Mouse (Mus musculus) skeletal muscle tissue, adult 2 months (tissue): ENCODE data around the gene Hnrnph3.

Experiments used
- DNase-seq: peaks from one replicate; pipeline ENCODE4 v3.0.0-alpha.2; 2012; ENCODE audit warnings: low read depth, low spot score

Gene Hnrnph3

GRCm38 (mm10) chr10:62984495-62984894 is 39.5 kb downstream of the Hnrnph3 start:
- no peak for DNase-seq

- no peak for DNase-seq
These were observed 39.9 kb downstream of the Hnrnph3 start for GRCm38 (mm10) chr10:62984072-62984471.

DNA sequence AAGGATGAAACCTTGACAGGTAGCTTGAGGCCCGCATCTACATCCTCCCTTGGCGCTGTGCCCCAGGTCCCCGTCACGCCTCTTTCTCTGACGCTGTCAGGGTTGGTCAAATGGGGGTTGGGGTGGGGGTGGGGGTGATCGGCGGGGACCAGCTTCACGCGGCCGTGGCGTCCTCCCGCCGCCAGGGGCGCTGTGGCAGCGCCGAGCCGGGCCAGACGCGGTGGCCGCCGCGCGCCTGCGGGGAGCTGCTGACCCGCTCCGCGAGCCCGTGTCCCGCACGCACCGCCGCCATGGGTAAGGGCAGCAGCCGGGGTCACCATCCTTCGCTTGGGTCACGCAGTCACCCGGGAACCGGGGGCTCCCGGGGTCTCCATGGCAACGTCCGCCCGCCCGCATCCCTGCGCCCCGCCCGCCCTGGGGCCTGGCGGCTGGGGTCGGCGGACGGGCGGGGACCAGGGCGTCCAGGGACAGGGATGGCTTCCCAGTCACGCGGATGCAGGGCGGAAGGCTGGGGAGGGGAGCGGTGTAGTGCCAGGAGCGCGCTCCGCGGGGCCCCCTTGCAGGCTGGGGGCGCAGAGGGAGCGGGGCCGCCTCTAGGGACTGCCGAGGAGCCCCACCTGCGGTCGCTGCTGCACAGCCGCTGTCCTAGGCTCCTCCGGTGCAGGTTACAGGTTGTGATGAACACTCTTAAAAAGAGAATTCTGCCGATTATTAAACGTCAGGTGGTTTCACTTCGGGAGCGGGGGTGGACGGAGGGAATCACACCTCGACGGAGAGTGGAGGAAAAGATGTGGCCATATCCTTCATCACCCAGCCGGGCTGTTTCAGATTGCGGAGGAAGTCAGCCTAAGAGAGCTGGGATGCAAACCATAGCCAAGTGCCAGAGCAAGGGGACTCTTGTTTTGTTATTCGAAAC is 43.7 kb downstream of the Hnrnph3 start, which contains the start of gene Rufy2:
TSS of gene Rufy2 (plus strand) at position 185 of the 916 bp plus-strand sequence.
- DNase-seq: peak; percentile 70

DNA sequence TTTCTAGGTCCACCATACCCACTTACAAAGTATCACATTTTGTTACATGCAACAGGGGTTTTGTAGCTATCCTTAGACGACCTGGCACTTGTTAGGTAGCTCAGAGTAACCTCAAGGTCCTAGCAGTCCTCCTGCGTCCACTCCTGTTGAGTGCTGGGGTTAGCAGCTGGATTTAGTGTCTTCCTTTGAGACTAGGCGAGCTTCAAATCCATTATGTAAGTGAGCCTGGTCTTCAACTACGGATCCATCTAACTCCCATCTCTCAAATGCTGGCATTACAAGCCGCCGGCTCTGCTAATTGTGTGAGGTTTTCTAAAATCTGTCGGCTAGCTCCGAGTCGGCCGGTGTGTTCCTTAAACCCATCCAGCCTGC is 44.4 kb downstream of the Hnrnph3 start:
- no peak for DNase-seq

DNA sequence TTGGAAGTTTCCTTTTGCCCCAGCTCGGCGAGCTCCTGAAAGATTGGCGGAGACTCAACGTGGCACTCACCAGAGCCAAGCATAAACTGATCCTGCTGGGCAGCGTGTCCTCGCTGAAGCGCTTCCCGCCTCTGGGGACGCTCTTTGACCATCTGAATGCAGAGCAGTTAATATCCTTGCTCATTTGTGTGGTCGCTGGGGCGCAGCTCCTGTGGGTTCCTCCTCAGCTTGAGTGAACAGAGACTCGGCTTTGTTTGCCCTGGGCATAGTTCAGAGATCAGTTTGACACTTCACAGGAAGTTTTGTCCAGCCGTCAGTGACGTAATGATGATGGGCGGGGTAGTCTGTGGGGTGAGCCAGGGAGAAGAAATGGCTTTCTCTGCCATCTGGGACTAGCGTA is 52.2 kb downstream of the Hnrnph3 start:
- no peak for DNase-seq

DNA sequence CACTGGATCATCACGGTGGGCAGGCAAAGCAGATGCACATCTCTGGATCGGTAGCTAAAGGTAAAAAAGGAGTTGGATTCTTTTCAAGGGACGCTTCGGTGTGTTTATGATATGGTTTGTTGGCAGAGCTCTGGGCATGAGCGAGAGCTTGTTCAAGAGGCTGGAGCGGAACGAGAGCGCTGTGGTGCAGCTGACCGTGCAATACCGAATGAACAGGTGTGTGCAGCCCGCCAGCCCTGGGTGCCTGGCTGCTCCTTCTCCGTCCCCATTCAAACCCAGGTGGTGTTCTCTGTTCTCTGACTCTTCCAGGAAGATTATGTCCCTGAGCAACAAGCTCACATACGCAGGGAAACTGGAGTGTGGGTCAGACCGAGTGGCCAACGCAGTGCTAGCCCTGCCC is 57.7 kb downstream of the Hnrnph3 start:
- DNase-seq: no peak

DNA sequence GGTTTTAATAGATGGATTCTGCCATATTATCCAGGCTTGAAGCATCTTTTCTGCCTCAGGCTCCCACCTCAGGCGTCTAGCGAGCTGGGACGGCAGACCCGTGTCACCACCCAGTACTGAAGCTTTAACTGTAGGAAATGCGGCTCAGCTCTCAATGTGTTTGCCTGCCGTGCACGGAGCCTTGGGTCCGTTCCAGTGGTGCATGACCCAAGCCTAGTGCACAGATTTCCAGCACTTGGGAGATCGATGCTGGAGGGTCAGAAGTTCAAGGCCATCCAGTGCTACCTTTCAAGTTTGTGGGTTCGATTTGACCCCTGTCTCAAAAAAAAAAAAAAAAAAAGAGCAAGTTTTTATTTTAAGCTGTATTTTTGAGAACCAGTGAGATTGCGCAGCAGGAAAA is 58.2 kb downstream of the Hnrnph3 start:
- DNase-seq: no peak
